Mouse (Mus musculus): ENCODE results near the gene Ccdc186.

Gene Ccdc186

DNA sequence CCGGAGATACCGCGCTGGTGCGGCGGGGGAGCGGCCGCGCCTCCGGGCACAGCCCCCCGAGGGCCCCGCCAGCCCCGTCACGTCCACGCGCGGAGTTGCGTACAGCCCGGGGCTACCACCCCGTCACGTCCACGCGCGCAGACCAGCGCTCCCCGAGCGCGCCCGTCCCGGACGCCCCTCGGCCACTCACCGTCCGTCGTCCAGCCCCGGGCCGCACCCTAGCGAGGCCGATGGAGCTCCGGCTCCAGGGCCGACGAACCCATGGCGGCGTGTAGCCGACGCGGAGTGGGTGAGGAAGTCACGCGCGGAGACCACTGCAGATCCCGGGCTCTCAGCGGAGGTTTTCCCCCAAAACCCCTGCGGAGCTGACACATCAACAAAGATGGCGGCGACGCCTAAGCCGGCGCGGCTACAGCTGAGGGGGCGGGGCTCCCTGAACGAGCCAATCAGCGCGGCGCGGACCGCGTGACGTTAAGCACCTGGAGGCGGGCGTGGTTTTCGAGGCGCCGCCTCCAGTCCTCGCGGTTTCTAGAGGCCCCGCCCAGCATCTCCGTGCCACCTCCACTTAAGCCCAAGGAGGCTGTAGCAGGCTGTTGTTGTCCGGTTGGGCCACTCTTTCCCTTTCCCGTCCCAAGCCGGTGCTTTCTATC lies at the start of gene Ccdc186:
Ccdc186 (minus strand) TSS at position 393 of the 650 bp plus-strand sequence.
- peak; percentile 98 for DNase-seq

DNA sequence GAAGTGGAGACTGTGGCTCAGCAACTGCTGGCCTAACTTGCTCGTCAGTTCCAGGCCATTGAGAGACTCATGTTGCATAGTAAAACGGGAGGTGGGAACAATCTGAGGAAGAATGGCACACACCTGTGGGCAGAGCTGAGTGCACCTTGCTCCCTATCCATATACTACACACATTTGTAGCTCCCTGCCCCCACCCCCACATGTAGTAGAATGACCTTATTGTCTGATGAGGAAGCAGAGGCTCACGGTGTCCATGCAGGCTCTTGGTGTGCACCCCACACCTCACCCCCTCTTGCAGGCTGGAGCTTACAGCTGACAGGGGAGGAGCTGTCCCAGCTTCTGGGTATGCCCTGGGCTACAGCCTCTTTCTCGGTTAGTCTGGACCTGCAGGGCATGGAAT lies 45.7 kb upstream of the Ccdc186 start:
- DNase-seq, result no peak

DNA sequence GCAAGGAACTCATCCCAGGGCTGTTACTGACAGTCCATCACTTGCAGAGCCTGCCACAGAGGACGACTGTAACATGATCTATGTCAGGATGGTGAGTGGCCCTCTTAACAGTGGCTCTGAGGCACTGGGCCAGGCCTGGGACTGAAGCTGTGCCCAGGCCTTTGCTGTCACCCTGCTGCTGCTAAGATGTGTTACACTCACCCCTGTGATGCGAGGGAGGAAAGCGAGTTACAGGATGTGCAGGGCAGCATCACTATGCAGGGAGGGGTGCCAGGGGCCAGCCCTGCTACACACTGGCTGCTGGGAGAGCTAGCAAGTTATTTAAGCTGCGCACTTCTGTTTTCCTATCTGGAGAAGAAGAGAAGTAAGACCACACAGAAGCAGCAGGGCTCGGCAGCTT lies 34.5 kb upstream of the Ccdc186 start:
- no peak for DNase-seq

DNA sequence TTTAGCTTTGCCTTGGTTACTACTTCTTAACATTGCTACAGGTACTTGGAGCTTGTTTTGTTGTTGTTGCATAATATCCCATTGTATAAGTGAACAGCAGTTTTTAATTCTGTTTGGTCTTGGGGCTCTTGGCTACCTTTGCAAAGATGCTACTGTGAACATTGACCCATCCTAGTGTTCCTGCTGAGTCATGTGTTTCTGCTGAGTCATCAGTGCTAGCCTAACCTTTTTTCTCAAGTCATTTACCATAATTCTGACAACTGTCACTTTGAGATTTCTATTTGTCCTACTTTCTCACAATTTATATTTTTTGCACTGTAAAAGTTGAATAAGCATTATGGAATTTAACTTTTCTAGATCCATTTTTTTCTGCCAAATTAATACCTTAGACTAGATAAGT lies 30.6 kb upstream of the Ccdc186 start:
- DNase-seq, result no peak

DNA sequence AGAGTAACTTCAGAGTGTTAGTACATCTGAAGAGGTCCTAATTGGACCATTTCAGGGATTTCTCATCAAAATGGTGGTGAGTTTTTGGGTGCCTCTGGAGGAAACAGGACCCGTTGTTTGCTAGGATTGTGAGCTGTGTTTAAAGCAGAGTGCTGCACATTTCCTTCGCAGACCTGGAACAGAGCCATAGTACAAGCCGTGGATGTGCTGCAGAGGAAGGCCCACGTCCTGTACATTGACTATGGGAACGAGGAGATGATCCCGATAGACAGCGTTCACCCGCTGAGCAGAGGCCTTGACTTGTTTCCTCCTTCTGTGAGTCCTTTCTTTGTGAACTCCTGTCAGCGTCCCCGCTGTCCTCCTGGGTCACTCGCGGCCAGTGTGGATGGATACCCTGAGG lies 21.0 kb upstream of the Ccdc186 start:
- no peak for DNase-seq

DNA sequence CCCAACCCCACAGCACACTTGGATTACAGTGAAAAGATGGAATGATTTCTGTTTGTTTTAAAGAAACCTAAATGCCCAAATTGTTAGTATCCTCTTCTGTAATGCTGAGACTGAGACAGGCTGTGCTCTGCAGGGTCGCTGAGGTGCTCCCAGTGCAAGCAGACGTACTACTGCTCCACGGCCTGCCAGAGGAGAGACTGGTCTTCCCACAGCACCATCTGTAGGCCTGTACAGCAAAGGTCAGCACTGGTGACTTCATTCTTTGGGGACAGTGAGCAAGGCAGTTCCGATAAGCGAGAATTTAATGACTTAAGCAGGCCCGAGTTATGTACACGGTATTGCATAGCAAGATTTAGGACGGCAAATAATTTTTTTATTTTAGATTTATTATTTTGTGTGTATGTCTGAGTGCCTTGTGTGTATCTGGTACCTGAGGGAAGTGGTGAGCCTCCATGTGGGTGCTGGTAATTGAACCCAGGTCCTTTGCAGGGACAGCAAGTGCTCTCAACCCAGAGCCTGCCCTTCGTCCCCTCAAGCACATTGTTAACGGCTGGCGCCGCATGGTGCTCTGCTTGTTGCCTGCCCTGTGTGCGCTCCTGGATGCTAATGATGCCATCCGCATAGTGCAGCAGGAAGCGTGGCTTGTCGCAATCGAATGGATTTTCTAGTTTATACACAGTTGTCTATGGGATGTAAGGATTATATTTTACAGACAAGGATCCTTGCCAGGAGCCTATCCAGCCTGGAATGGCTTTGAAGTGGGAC lies 17.1 kb upstream of the Ccdc186 start:
- no peak for DNase-seq

DNA sequence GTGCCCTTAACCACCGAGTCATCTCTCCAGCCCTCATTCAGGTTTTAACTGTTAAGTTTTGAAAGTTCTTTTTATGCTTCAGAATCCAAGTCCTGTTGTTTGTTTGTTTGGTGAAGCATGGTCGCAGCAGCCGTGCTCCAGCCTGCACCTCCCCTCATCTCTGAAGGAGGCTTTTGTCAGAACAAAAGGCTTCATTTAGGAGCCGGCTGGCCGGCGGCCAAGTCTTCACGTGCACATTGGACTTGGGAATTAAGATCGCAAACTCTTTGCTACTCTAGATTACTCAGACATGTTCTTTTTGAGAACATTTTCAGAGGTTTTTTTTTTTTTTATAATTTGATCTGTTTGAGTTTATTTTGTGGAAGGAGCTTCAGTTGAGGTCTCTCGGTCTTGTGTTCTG lies 13.3 kb upstream of the Ccdc186 start:
- peak; percentile 66 to 70 for DNase-seq

DNA sequence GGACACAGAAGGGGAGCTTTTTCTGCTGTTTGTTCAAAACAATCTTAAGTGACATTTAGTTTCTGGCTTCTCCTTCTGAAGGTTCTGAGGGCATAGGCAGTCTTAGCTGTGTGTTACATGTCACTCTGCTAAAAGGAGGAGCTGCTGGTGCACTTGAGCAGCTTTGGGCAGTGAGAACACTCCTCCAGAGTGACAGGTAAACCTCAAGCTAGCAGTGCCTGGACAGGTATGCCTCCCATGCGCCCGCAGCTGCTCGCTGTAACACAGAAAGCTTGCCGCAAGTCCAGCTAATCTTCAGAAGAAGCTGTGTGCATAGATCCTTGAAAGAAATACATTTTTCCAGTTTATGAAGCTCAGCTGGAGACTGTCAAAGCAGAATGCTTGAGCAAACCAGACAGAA lies 8.2 kb upstream of the Ccdc186 start:
- no peak for DNase-seq

DNA sequence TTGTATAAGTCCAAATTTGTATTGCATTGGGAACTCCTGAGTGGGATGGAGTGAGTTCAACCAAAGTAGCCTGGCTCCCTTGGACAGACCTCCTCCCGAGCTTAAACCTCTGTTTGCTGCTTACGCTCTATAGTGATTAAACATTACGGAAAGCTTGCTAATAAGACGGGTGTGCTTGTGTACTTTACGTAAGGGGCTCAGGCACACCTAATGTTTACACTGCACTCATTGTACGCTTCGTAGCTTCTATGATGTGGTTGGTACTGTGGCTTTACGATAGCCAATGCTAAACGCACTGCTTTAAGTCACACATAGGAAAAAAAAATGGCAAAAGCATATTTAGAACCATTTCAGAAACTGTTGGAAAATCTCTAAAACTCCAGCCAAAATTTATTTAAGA lies 7.3 kb upstream of the Ccdc186 start:
- no peak for DNase-seq

DNA sequence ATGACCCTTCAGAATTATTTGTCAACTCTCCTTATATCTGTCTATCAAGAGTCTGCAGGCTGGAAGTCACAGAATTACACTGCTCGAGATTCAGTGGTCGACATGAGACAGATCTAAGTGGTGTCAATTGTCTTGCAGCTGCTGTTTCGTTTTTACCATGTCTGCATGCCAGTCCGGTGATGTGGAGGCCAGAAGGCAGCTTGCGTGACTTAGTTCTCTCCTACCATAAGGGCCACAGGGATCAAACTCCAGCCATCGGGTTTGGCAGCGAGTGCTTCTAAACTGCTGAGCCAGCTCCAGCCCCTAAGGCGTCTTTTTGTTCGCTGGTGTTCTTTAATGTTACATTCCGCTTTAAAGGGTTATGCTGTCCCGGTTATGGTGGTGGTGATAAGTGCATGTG lies 6.3 kb upstream of the Ccdc186 start:
- DNase-seq, result peak; percentile 52 to 54

DNA sequence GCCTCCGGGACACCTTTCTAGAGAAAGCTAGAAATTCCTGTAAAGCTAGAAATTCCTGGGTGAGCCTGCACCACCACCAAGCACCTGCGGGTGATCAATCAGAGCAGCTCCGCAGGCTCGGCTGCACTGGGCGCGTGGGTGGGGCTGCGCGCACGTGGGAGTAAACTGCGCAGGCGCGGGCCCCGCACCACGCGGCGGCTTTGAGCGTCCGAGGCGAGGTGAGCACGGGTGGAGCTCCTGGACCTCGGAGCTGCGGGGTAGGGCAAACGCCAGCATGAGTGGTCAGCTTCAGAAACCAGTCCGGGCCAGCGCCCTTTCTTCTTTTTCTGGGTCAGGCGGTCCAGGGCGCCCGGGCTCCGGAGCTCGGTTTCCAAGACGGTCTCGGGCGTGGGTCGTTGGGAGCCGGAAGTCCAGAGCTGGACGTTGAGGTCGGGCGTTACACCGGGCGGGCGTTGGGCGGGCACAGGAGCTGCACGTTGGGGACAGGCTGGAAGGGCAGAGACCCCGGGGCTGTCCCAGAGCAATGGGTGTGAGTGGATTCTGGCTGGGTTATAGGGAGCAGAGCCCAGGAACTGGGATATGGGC lies 4.1 kb upstream of the Ccdc186 start, which contains the start of gene Tdrd1:
Tdrd1 (plus strand) TSS at position 163 of the 585 bp plus-strand sequence.
- DNase-seq, result no peak

DNA sequence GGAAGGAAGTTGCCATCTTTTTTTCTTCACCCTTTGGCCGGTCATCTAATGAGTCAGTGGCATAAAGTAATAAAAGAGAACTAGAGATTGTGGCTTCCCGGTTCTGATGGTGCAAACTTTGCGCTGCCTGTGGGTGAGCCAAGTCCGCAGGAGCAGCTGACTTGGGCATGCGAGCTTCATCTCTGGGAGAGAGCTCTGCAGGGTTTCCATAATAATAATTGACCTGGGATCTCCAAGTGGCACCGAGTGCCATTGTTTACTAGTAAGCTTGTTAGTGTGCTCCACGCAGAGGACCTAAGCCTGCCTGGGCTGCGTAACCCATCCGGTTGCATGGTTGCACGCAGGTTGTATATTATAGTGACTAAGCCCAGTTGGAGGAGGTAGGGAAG lies 452 bp upstream of the Ccdc186 start:
- no peak for DNase-seq

DNA sequence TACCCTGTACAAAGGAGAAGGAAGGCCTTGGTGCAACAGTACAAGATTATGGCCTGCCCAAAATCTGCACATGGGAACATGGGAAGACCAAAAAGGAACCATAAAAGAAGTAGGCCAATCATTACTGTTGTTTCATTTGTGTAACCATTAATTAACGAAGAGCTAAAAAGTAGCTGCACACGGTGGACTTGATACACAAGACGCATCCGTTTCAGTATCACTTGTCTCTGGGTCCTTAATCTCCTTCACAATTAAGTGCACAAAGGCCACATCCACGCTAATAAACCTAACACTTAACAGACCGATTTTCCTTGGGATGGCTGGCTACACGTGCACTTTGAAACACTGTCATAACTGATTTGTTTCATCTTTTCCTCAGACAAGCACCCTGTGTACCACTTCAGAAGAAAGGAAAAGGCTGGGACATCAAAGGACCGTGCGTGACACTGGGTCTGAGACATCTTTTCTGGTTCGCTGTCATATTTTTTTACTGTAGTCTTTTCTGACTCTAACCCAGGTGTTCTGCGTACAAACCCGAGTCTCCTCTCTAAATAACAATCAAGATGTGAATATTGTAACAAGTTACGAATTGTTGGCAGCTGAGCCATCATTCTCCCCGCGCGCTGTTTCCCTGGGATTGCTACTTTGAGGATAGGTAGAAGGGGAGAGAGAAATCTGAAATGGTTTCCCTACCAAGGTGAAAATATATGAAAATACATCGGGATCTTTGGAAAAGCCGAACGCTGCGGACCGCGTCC lies 771 bp downstream of the Ccdc186 start:
- DNase-seq, result no peak

DNA sequence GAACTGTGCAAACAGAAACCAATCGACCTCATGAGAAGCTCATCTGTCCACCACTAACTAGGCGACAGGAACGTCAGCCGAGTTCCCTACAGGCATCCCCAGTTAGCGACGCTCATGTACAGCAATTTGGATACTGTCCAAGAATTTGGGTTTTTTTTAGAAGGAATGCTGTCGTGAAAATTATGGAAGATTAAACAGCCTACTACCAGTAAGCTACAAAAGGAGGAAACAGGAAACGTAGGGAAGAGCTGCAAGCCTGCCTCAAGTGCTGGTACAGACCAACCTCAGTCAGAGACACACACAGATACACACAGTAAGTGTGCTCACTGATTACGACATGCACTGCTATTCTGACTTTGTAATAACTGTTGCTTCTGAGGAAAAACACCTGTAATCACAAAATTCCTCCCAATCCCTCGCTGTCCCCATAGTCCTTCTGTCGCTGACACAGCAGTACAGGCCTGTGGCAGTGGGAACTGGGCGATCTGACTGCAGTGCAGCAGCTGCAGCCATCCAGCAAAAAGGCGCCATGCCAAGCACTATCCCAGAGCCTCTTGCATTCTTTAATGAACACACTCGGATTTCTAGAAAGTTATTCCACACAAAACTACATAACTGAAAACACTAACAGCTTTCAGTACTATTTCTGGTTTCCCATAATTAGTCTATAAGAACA lies 4.0 kb downstream of the Ccdc186 start:
- peak in 1 of 2 experiments; percentile 43 for DNase-seq

DNA sequence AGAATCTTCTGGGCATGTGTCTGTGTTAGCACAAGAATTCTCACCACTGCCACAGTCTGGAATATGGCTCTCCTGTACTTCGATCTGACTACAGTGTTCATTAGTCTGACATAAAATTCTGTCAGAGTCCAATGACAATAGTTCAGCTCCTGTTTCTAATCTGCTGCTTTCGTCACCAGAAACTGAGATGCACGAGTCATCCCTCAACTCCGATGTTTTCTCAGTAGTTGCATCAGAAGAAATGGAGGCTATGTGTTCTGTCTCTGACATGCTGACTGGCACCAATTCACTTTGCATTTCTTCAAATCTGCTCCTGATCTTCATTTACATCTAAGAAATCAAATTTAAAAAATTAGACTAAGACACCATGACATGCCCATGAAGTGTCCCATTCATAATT lies 8.6 kb downstream of the Ccdc186 start:
- DNase-seq, result no peak

DNA sequence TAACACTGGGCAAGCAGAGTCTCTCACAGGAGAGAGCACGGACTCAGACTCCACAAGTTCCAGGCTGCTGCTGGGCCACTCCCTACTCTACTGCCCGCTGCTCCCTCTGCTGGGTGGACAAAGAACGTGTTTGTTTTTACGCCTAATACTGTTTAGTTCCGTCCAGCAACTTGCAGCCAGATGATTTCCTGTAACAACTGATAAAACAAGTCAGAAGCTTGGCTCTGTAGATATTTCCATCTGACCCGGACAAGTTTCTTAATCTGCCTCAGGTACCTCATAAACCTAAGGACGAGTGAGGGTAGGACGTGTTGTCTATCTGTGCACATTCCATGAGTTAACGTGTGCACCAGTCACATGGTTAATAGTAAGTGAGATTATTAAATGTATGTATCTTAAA lies 10.4 kb downstream of the Ccdc186 start:
- DNase-seq, result peak; percentile 67 to 74

DNA sequence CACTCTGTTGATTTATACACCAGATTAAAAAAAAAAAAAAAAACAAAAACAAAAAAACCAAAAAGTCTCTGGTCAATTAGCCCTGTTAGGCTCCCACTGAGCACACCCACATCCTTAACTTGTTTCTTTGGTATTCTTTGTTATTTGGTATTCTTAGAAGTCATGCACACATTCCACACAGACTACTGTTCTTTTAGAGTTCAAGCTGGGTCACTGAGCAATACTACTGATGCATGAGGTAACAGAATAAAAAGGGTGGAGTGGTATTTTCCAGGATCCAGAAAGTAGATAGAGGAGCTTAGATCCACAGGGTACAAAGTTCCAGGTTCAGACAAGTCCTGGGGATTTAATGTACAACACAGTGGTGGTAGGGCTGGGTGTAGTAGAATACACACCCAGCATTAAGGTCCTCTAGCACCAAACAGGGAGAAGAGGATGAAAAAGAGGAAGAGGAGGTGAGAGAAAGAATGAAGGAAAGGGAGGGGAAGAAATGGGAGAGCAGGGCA lies 11.3 kb downstream of the Ccdc186 start:
- no peak for DNase-seq

DNA sequence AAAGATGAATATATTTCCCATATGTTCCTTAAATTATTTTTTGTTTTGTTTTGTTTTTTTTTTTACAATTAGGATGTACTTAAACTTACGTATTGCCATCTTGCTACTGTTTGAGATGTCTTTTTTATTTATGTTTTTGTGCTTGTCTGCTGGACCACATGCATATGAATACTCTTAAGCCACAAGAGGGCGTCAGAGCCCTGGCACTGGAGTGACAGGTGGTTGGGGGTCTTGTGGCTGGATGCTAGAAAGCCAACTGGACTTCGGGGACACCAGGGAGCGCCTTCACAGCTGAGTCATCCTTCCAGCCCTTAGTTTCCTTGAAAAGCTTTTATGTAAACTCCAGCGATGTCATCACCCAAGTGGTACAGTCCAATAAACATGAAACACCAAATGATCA lies 13.2 kb downstream of the Ccdc186 start:
- no peak for DNase-seq

DNA sequence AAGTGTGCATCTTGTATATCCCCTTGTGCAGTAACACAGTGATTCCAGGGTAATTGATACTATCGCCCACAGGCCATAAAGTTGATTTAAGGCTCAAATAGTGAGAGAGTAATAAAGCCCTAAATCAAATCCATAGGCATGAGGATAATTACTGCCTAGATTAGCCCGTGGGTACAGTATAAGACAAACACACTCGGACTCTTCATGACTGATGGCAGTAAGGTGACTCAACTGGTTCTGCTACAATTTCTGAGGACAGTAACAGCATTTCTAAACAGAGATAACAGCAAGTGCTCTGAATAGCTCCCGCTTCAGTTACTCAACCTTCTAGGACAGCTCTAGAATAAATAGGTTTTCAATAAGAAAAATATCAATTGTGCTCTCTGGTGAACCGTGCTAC lies 14.9 kb downstream of the Ccdc186 start:
- no peak for DNase-seq

DNA sequence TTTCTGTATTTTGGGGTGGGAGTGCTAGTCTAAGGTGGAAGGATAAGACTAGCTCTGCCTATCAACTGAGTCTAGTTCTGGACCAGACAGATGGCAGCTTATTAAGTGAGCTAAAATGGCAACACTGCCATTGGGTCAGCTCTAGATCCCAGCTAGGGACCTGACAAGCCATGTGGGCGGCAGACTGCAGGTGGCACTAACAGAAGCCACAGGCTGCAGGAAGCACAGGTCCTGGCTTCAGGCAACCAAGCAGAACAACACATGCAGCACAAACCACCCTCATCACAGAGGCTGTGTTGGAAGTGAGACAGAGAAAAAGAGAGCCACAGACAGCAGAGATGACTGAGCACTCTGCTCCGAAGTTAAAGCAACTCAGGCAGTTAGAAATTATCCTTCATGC lies 16.6 kb downstream of the Ccdc186 start:
- DNase-seq, result peak in 1 of 2 experiments; percentile 52

DNA sequence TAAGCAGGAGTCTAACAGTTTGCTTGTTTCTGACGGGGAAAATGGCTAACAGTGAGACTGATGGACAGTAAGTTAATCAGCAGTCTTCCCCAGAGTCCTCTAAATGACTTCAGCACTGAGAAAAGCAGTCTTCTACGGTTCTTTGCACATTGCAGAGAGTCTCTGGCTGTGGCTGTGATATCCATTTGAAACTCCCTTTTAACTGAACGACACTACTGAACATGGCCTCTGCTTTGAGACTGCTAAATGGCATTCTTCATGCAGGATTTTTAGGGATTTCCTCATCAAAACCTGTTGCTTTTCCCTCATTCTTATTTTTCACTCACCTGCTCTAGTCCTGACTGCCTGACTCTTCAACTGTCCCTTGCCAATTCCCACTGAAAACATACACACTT lies 19.6 kb downstream of the Ccdc186 start:
- no peak for DNase-seq

DNA sequence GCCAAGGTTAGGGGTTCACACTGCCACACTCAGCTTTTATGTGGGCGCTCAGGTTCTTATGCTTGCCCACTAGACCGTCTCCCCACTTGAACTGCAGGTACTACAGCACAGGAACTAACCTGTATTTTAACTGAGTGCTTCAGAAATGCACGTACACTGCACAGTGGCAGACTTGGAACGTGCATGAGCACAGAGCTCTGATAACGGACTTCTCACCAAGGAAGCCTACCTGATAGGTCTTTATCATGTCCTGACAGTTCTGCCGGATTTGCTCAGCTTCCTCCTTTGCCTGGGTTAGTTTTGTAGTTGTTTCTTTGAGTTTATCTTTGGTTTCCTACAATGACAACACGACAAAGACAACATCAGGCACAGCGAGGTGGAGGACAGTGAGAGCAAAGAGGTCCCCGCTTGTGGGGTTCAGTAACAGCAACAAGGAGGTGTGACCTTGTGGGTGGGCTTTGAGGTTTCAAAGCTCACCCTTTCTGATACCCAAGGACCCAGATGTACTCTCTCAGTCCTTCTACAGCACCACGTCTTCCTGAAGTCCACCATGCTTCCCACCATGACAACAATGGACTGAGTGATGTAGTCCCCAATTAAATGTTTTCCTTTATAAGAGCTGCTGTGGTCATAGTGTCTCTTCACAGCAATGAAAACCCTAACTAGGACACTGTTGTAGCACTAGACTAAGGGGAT lies 20.2 kb downstream of the Ccdc186 start:
- DNase-seq, result no peak

All from kidney, postnatal 25 days (tissue).